Mouse (Mus musculus) brain, adult 2 months (tissue): ENCODE measurements around the gene Tnnt1.

Experiments used
- DNase-seq: peaks from one replicate; pipeline ENCODE4 v3.0.0; 2011; ENCODE audit warnings: low read depth, low spot score

Tnnt1 gene

DNA sequence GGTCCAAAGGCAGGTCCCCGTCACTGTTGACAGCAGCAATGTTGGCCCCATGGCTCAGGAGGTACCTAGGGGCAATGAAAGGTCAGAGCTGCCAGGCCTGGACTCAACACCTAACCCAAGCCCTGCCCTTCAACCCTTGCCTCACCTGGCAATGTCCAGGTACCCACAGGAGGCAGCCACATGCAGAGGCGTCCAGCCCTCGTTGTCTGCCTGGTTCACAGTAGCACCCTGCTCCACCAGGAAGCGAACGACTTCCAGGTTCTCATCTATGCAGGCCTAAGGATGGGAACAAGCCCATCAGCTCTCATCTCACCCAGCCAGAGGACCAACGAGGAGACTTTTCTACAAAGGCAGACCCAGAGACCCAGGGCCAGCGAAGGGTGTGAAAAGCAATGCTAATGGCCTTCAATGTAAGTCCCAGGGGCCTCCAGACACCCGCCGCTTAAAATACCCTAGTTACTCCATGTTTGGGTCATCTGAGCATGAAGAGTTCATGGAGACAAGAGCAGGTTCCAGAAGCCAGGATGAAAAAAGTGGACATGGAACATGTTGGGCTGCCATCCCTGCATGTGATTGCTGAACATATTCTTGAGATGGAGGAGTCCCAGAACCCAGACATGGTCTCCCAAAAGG, 18.8 kb downstream of the Tnnt1 start:
- no peak for DNase-seq

DNA sequence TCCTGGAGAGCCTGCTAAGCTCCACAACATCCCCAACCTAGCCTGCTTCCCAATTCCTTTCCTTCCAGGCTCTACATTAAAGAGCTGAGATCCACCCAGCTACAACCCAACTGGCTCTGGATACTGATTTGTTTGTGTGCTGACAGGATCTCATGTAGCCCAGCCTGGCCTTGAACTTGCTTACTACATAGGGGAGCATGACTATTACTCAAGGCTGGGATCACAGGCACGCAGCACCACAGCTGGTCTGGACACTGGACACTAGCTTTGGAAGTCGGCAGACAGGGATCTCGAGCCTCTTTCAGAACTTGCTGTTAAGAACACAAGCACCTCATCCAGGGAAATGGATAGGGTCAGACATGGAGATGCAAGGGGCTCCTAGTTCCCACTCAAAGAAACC, 19.7 kb downstream of the Tnnt1 start:
- no peak for DNase-seq

DNA sequence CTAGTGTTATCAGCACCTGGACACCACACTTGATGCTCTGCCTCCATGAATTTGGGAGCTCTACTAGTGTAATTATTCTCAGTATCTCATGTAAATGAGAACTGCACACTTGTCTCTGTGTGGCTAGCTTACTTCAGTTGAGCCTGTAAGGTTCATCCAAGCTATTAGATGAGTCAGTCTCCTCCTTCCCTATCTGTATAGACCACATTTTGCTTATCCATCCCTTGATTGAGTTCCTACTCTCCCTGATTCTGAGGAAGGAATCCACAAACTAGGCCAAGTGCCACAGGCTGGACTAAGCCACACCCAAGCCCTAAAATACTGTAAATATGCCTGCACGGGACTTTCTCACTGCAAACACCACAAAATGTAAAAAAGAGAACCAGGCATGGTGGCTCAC, 22.2 kb downstream of the Tnnt1 start:
- no peak for DNase-seq

DNA sequence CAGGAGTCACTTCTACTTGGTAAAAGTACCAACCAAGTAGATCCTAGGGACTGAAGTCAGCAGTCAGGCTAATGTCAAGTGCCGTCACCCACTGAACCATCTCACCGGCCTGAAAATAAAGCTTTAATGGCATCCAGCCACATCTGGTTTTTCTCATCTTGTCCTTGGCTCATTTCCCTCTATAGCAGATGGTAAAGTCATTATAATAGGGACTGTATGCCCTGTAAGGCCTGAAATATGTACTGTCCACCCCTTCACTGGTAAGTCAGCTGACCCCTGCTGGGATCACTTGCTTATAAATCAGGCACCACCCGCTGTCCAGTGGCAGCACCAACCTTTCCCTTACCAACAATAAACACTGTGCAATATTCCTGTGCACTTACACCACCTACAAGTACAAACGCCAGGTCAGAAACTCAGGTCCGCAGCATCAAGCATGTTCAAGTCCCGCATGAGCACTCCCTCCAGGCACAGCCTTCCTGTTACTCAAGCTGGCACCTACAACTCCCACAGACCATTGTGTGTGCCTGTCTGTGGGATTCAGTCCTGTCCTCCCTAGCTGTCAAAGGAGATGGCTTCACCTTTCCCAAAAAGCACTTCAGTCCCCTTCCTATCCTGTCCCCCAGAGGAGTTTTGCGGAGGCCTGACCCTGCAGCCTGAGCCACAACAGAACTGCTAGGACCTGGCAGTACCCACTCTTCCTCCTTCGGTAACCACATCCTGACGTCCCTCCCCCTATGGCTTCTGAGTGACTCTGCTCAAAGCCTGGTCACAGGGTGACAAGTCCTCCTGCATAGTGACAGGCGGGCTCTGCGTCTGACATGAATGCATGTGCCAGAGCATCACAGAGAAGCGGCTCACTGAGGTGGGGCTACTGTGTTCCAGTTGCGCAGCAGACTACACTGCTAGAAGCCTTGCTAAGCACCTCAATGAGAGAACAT, 23.6 kb downstream of the Tnnt1 start:
- DNase-seq: peak; percentile 20

DNA sequence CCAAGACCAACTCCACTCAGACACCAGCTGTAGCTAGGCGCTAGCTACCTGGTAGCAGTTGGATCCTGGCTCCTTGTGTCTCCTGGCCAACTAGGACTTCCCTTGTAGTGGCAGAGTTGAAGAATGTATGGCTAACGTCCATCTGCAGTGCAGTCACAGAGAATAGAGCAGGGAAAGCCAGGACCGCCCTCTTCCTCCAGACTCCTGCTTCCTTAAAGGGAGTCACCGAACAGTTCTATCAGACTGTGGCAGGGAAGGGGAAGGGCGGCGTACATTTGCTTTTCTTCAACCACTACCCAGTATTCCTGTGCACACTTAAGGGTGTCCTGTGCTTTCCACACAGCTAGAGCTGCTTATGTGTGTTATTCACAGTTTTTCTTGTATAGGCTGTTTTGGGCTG, 24.9 kb downstream of the Tnnt1 start:
- no peak for DNase-seq

DNA sequence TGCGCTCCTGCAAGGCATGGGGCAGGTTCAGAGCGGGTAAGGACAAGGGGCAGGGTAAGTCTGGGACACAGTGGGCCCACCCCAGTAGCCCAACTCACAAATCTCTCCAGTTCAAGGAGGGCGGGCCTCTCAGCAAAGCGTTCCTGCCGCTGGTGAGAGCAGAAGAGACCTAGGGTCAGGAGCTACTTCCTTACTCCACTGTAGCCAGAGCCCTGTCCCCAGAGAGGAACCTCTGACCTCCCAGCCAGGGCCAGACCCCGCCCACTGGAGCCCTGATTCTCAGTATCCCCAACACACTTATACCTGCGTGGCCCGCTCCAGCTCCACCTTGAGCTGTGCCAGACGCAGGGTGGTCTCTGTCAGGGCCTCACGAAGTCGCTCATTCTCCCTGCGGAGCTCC, 33.9 kb downstream of the Tnnt1 start:
- no peak for DNase-seq

DNA sequence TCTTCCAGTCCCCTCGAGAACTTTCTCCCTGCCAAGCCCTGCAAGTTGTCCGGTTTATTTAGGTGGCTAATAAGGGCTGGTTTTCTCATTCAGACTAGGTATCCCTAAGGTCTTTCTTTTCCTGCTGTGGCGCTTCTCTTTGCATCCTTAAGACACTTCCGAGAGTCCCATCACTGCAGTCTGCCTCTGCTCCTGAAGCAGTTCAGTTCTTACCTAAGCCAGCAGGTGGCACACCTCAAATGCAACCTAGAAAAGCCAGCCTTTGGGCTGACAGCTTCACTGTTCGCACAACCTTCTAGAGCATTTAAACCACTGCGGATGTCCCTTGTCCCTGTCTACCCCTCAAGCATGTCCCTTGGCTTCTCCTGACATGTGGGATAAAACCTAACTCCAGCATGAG, 36.5 kb downstream of the Tnnt1 start:
- peak; percentile 79 for DNase-seq

DNA sequence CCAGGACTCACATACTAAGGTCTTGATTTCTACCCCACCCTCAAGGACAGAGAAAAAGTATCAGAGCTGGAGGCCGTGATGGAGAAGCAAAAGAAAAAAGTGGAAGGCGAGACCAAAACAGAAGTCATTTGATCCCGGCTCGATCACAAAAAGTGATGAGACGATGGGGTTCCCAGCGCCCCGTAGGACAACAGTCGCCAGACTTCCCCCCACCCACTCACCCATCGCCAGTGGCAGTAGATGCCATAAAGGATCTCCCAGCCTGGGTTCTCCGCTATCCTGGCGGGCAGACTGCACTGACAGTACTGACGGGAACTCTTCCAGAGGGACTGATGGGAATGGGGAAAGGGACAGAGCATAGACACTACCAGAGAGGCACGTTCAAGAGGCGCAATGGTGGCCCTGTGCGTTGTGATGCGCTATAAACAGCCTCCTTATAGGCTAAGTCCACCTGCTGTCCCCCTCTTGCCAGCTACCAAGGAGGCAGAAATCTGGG, 37.3 kb downstream of the Tnnt1 start:
- no peak for DNase-seq

DNA sequence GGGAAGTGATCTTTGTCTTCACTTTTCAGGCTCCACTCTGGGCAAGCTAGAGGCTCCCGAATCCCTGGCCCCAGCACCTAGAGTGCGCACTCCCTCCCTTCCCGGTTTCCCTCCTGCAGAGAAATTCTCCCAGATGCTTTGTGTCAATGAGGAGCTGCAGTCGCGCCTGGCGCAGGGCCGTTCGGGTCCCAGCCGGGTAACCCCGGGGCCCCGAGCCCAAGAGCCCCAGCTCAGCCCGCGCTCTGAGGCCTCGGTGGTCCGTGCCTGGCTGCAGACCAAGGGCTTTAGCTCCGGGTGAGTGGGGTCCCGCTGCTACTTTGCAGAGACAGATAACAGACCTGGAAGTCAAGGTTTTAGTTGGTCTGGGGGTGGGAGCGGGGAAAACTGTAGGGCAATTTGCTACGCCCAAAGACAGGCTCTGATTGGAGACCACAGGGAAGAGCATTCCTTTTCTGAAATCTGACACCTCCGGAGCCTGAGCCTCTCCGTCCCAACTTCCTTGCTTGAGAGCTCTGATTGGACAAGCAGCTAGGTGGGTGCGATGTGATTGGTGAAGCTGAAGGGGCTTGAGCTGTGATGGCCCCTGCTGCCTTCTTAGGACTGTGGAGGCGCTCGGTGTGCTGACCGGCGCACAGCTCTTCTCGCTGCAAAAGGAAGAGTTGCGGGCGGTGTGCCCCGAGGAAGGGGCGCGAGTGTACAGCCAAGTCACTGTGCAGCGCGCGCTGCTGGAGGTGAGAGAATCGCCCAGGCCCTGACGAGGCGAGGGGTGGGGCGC, 38.0 kb downstream of the Tnnt1 start:
- peak; percentile 93 for DNase-seq

DNA sequence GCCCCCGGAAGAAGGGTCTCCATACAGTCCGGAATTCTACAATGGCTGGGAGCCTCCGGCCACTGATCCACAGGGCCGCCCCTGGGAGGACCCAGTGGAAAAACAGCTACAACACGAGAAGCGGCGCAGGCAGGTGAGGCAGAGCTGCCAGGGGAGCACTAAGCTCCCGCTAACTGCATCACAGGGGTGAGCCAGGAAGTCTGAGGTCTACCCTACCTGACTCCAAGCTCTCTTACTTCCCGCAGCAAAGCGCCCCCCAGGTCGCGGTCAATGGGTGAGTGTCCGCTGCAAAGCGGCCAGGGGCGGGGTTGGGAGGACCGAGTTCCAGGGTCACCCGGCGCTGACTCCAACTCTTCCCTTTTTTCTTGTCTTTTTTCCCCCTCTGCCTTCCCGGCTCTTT, 42.2 kb downstream of the Tnnt1 start:
- no peak for DNase-seq

DNA sequence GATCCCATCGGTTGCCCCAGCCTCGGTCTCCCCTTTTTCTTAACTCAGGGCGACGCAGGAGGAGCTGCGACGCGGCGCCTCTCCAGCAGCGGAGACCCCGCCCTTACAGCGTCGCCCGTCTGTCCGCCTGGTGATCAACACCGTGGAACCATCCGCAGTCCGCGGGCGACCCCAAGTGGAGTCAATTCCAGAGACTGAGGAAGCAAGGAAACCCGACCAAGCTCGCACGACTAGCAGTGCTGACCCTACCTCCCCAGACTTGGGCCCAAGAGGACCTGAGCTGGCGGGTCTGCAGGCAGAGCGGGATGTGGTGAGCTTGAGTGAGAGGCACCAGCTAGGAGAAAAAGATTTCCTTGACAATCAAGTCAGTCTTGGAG, 45.0 kb downstream of the Tnnt1 start:
- peak; percentile 91 for DNase-seq

DNA sequence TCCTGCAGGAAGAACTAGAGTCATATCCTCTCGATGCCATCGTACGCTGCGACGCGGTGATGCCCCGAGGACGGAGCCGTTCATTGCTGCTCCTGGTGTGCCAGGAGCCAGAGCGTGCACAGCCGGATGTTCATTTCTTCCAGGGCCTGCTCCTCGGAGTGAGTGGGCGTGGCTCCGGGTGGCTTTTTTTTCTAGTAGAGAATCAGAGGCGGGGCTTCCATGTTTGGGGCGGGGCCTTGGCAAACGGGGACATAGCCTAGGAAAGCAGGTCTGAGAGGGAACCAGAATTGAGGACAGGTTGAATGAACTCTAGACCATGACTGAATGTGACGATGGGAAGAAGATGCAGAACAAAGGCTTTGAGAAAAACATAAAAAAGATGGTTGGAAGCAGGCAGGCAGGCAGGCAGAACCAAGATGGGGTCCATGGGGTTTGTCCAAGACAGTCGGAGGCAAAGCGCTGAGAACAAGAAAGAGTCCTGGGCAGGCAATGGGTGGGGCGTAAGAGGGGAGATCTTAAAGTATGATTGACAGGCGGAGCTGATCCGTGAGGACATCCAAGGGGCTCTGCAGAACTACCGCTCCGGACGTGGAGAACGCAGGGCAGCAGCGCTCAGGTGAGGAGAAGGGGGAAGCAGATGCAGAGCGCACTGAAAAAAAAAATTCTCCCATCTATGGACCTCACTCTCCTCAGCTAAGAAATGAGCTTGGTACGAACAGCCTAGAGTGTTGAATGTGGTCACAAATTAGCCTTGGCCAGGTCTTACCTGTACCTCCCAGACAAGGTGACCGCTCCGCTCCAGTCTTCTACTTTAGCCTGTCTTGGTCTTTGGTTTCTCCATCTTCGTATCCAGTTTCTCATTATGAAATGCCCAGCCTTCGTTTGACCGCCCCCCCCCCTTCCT, 45.7 kb downstream of the Tnnt1 start:
- DNase-seq: peak; percentile 79

DNA sequence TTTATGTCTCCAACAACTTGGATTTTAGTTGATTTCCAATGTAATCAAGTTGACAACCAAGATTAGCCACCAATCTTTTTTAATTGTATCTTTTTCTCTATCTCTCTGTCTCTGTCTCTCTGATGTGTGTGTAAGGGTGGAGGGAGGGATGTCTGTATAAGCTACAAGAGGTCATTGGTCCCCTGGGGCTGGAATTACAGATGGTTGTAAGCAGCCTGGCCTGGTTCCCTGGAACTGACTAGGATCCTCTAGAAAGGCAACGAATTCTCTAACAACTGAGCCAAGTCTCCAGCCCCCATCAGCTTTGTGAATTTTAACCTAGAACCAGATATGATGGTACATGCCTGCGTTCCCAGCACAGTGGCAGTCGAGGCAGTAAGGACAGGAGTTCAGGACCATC, 48.4 kb downstream of the Tnnt1 start:
- DNase-seq: peak; percentile 29

DNA sequence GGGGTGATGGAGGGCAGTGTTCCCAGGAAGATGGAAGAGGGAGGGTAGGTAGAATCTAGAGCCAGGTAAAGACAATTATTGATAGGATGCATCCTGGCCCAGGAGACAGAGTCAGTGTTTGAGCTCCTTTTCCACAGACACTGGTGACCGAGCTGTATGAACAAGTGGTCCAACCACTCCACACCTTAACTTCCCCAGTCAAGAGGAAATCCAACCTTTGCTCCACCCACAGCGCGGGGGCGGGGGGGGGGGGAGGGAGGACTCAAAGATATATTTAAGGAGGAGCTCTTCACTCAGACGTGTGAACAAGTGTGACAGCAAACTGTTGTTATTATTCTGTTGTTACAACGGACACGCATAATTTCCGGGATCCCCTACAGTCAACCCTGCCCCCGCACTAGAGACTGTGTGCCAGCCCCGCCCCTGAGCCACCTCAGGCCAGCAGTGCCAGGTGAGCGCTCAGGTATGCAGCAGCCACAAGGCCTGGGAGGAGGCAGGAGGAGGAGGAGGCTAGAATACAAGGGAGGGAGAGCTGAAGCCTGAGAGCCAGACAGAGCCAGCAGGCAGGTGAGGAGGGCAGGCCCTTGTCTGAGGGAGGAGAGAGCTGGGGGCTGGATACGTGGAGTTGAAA, 51.9 kb downstream of the Tnnt1 start:
- no peak for DNase-seq

DNA sequence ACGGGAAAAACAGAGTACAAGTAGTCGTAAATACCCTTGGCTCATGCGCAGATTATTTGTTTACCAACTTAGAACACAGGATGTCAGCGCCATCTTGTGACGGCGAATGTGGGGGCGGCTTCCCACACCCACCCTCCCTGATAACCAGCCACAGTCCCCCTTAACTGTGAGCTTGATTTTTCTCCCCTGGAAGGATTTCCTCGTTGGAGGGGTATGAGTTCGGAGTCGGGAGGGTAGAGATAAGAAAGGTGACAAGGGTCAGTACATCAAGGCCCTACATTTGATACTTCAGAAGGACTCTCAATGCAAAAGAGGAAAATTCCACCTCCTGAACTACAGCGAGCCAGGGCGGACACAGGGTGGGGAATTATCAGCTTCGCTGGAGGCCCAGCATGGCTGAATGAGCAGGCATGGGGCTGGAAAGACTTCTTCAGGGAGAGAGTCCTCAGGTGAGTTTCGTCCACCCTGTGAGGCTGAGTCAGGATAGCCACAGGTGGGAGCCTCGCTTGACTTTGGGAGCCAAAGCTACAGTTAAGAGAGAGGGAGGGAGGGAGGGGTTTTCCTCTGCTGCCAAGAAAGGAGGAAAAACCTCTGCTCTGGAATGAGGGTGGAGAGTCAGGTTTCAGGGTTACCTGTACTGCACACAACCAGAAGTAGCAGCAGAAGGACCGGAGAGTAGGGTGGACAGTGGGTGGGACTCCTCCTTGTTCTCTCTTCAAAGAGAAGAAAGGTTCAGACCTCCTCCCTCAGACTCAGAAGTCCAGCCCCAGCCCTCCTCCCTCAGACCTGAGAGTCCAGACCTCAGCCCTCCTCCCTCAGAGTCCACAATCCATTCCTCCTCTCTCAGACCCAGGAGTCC, 55.4 kb downstream of the Tnnt1 start, which contains the start of gene Eps8l1:
Gene Eps8l1, plus strand, starts transcription at position 99 of the 859 bp plus-strand sequence.
- peak; percentile 29 for DNase-seq
